Mouse (Mus musculus): Measurements from ENCODE around the gene Aqp11. TPM values are rescaled to one million over a fixed set of nuclear protein-coding genes. Genes with fewer than 3 reads are reported as not detected.

Gene Aqp11
- total and polyA plus RNA-seq, 3 experiments = 11.0 to 28.3 (median 18.0) TPM

DNA sequence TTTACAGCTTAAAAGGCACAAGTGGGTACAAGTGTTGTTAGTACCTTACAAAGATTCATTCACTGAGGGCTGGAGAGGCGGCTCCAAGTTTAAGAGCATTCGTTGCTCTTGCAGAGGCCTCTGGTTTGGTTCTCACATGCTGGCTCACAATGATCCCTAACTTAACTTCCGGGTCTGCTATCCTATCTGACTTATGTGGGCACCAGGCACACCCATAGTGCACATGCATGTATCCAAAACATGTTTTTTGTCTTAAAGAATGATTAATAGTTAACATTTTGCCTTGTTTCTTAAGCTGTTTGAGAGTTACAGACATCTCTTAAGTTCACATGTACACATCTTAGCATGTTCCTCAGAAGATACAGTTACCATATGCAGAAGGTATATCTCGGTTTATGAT is 37.9 kb downstream of the Aqp11 start:
- no peak for ATAC-seq (ENCODE audit: extremely low read depth, insufficient number of reproducible peaks, low FRiP score, poor library complexity, severe bottlenecking)
- no peak for DNase-seq (ENCODE audit: low spot score)
- Histone ChIP-seq H3K4me3 (ENCODE audit: low read depth, low read length) (no peak overlapping the region), H3K9me3 (replicated peaks) (no peaks in the 10 kb centered on the region), H3K4me1 (ENCODE audit: insufficient read depth, low read depth, low read length) (peaks cover 46% of the 10 kb centered on the region), H3K36me3 (replicated peaks) (peaks cover 50% of the 10 kb centered on the region), H3K27me3 (ENCODE audit: insufficient read depth, low read length) (no peaks in the 10 kb centered on the region)
- TF ChIP-seq GATA1 (IDR thresholded peaks at IDR 0.05; ENCODE audit: borderline replicate concordance, low read length) (no peak), TAL1 (conservative IDR thresholded peaks at IDR 0.05; ENCODE audit: low read depth, low read length) (no peak), GATA2 (IDR thresholded peaks at IDR 0.05; ENCODE audit: borderline replicate concordance, low read depth, low read length) (no peak), POLR2AphosphoS5 (IDR thresholded peaks at IDR 0.05; ENCODE audit: insufficient replicate concordance, low read depth, low read length) (no peak), CTCF (IDR thresholded peaks at IDR 0.05; ENCODE audit: low read depth, low read length) (no peak)

- TF ChIP-seq GATA1 (IDR thresholded peaks at IDR 0.05; ENCODE audit: borderline replicate concordance, low read length) = no peak
- no peak for TF ChIP-seq CTCF (IDR thresholded peaks at IDR 0.05; ENCODE audit: low read depth, low read length)
- TF ChIP-seq GATA2 (IDR thresholded peaks at IDR 0.05; ENCODE audit: borderline replicate concordance, low read depth, low read length) = no peak
- no peak for TF ChIP-seq POLR2AphosphoS5 (IDR thresholded peaks at IDR 0.05; ENCODE audit: insufficient replicate concordance, low read depth, low read length)
- TF ChIP-seq TAL1 (conservative IDR thresholded peaks at IDR 0.05; ENCODE audit: low read depth, low read length) = no peak
- no peaks in the 10 kb centered on the region for H3K9me3 ChIP-seq (replicated peaks)
- DNase-seq (ENCODE audit: low spot score) (peak; percentile 80), ATAC-seq (ENCODE audit: extremely low read depth, insufficient number of reproducible peaks, low FRiP score, poor library complexity, severe bottlenecking) (peak; percentile 96)
- H3K4me3 ChIP-seq (ENCODE audit: low read depth, low read length) = peak within 1 kb of the TSS; percentile 99
- H3K27me3 ChIP-seq (ENCODE audit: insufficient read depth, low read length) = no peaks in the 10 kb centered on the region
- peaks cover 29% of the 10 kb centered on the region for H3K36me3 ChIP-seq (replicated peaks)
- H3K4me1 ChIP-seq (ENCODE audit: insufficient read depth, low read depth, low read length) = peaks cover 36% of the 10 kb centered on the region
These were observed 41.4 kb downstream of the Aqp11 start, which contains the start of gene Clns1a for GRCm38 (mm10) chr7:97696506-97697254. Gene Clns1a (plus strand): TSS chr7:97696634.

- H3K4me3 ChIP-seq (ENCODE audit: low read depth, low read length) = peak overlapping the region; percentile 99
- DNase-seq (ENCODE audit: low spot score) (peak; percentile 3), ATAC-seq (ENCODE audit: extremely low read depth, insufficient number of reproducible peaks, low FRiP score, poor library complexity, severe bottlenecking) (0 out of 2 replicates have a peak, but pooled peaks have one; percentile 16)
- no peaks in the 10 kb centered on the region for H3K27me3 ChIP-seq (ENCODE audit: insufficient read depth, low read length)
- H3K9me3 ChIP-seq (replicated peaks) = no peaks in the 10 kb centered on the region
- peaks cover 36% of the 10 kb centered on the region for H3K4me1 ChIP-seq (ENCODE audit: insufficient read depth, low read depth, low read length)
- no peak for TF ChIP-seq GATA1 (IDR thresholded peaks at IDR 0.05; ENCODE audit: borderline replicate concordance, low read length)
- TF ChIP-seq TAL1 (conservative IDR thresholded peaks at IDR 0.05; ENCODE audit: low read depth, low read length) = no peak
- no peak for TF ChIP-seq GATA2 (IDR thresholded peaks at IDR 0.05; ENCODE audit: borderline replicate concordance, low read depth, low read length)
- no peak for TF ChIP-seq POLR2AphosphoS5 (IDR thresholded peaks at IDR 0.05; ENCODE audit: insufficient replicate concordance, low read depth, low read length)
- no peak for TF ChIP-seq CTCF (IDR thresholded peaks at IDR 0.05; ENCODE audit: low read depth, low read length)
- peaks cover 28% of the 10 kb centered on the region for H3K36me3 ChIP-seq (replicated peaks)
These were observed 42.0 kb downstream of the Aqp11 start for GRCm38 (mm10) chr7:97696133-97696505.

- TF ChIP-seq GATA1 (IDR thresholded peaks at IDR 0.05; ENCODE audit: borderline replicate concordance, low read length) (no peak), CTCF (IDR thresholded peaks at IDR 0.05; ENCODE audit: low read depth, low read length) (no peak), TAL1 (conservative IDR thresholded peaks at IDR 0.05; ENCODE audit: low read depth, low read length) (no peak), GATA2 (IDR thresholded peaks at IDR 0.05; ENCODE audit: borderline replicate concordance, low read depth, low read length) (no peak), POLR2AphosphoS5 (IDR thresholded peaks at IDR 0.05; ENCODE audit: insufficient replicate concordance, low read depth, low read length) (no peak)
- DNase-seq (ENCODE audit: low spot score) (no peak), ATAC-seq (ENCODE audit: extremely low read depth, insufficient number of reproducible peaks, low FRiP score, poor library complexity, severe bottlenecking) (no peak)
- Histone ChIP-seq H3K36me3 (replicated peaks) (peaks cover 28% of the 10 kb centered on the region), H3K4me1 (ENCODE audit: insufficient read depth, low read depth, low read length) (peaks cover 32% of the 10 kb centered on the region), H3K9me3 (replicated peaks) (no peaks in the 10 kb centered on the region), H3K4me3 (ENCODE audit: low read depth, low read length) (no peak overlapping the region), H3K27me3 (ENCODE audit: insufficient read depth, low read length) (no peaks in the 10 kb centered on the region)
These were observed 42.6 kb downstream of the Aqp11 start for GRCm38 (mm10) chr7:97695441-97695840.

GRCm38 (mm10) chr7:97687831-97688230 is 50.3 kb downstream of the Aqp11 start:
- ATAC-seq (ENCODE audit: extremely low read depth, insufficient number of reproducible peaks, low FRiP score, poor library complexity, severe bottlenecking) (no peak), DNase-seq (ENCODE audit: low spot score) (no peak)
- TF ChIP-seq CTCF (IDR thresholded peaks at IDR 0.05; ENCODE audit: low read depth, low read length) = no peak
- TF ChIP-seq GATA1 (IDR thresholded peaks at IDR 0.05; ENCODE audit: borderline replicate concordance, low read length) = no peak
- TF ChIP-seq POLR2AphosphoS5 (IDR thresholded peaks at IDR 0.05; ENCODE audit: insufficient replicate concordance, low read depth, low read length) = no peak
- no peak for TF ChIP-seq TAL1 (conservative IDR thresholded peaks at IDR 0.05; ENCODE audit: low read depth, low read length)
- TF ChIP-seq GATA2 (IDR thresholded peaks at IDR 0.05; ENCODE audit: borderline replicate concordance, low read depth, low read length) = no peak
- H3K27me3 ChIP-seq (ENCODE audit: insufficient read depth, low read length) = no peaks in the 10 kb centered on the region
- H3K9me3 ChIP-seq (replicated peaks) = no peaks in the 10 kb centered on the region
- peaks cover 3% of the 10 kb centered on the region; the same call in 1 of the 2 replicates for H3K4me1 ChIP-seq (ENCODE audit: insufficient read depth, low read depth, low read length)
- H3K36me3 ChIP-seq (replicated peaks) = peaks cover 48% of the 10 kb centered on the region
- no peak overlapping the region for H3K4me3 ChIP-seq (ENCODE audit: low read depth, low read length)

DNA sequence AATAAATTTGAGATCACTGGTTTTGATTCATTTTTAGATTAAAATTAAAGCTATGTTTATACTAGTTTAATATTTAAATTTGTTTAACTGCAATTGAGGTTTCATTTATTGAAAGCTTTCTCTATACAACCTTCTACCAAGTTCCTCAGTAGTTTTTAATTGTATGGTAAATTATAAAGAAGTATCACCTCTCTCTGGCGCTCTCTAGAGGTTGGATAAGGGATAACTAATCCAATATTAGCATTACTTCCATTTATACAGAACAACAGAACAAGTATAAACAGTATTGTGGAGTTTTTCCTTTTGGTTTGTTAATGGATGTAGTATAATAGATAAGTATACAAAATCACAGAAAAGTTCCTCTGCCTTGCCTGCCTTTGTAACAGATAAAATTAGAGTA is 58.9 kb downstream of the Aqp11 start:
- ATAC-seq (ENCODE audit: extremely low read depth, insufficient number of reproducible peaks, low FRiP score, poor library complexity, severe bottlenecking) = no peak

More for the DNA sequence above, 58.9 kb downstream of the Aqp11 start:
- H3K9me3 ChIP-seq (replicated peaks) = no peaks in the 10 kb centered on the region
- no peaks in the 10 kb centered on the region for H3K27me3 ChIP-seq (ENCODE audit: insufficient read depth, low read length)
- H3K4me1 ChIP-seq (ENCODE audit: insufficient read depth, low read depth, low read length) = no peaks in the 10 kb centered on the region
- peaks cover 65% of the 10 kb centered on the region for H3K36me3 ChIP-seq (replicated peaks)
- H3K4me3 ChIP-seq (ENCODE audit: low read depth, low read length) = no peak overlapping the region
- no peak for DNase-seq (ENCODE audit: low spot score)
- no peak for TF ChIP-seq POLR2AphosphoS5 (IDR thresholded peaks at IDR 0.05; ENCODE audit: insufficient replicate concordance, low read depth, low read length)
- TF ChIP-seq TAL1 (conservative IDR thresholded peaks at IDR 0.05; ENCODE audit: low read depth, low read length) = no peak
- no peak for TF ChIP-seq GATA2 (IDR thresholded peaks at IDR 0.05; ENCODE audit: borderline replicate concordance, low read depth, low read length)
- TF ChIP-seq GATA1 (IDR thresholded peaks at IDR 0.05; ENCODE audit: borderline replicate concordance, low read length) = no peak
- no peak for TF ChIP-seq CTCF (IDR thresholded peaks at IDR 0.05; ENCODE audit: low read depth, low read length)

Other genes with a start within 250 kb of the Aqp11 start
- 16.1 and 19.9 TPM in 2 replicates for gene Aamdc, start 158.8 kb downstream of the Aqp11 start, total RNA-seq (2014; fragmentation: Nextera tagmentation)
- gene Aamdc, start 158.8 kb downstream of the Aqp11 start, total RNA-seq (2017) = 16.1 and 20.8 TPM in 2 replicates
- gene Aamdc, start 158.8 kb downstream of the Aqp11 start, polyA plus RNA-seq (2012) = 2.1 and 3.2 TPM in 2 replicates
- 48.2 and 58.5 TPM in 2 replicates for gene Rsf1, start 158.4 kb downstream of the Aqp11 start, total RNA-seq (2014; fragmentation: Nextera tagmentation)
- gene Rsf1, start 158.4 kb downstream of the Aqp11 start, total RNA-seq (2017) = 24.9 and 33.4 TPM in 2 replicates
- 14.2 and 14.8 TPM in 2 replicates for gene Rsf1, start 158.4 kb downstream of the Aqp11 start, polyA plus RNA-seq (2012)
- 81.3 and 92.0 TPM in 2 replicates for gene Clns1a, start 41.7 kb downstream of the Aqp11 start, total RNA-seq (2014; fragmentation: Nextera tagmentation)
- gene Clns1a, start 41.7 kb downstream of the Aqp11 start, total RNA-seq (2017) = 128 and 130 TPM in 2 replicates
- 52.7 and 54.1 TPM in 2 replicates for gene Clns1a, start 41.7 kb downstream of the Aqp11 start, polyA plus RNA-seq (2012)
- not detected in 2 replicates for gene Pak1, start 50.3 kb upstream of the Aqp11 start, total RNA-seq (2014; fragmentation: Nextera tagmentation)
- gene Pak1, start 50.3 kb upstream of the Aqp11 start, total RNA-seq (2017) = 0.06 and 0.16 TPM in 2 replicates
- 0.15 and 0.39 TPM in 2 replicates for gene Pak1, start 50.3 kb upstream of the Aqp11 start, polyA plus RNA-seq (2012)
- gene Gdpd4, start 181.7 kb upstream of the Aqp11 start, total RNA-seq (2014; fragmentation: Nextera tagmentation) = not detected in 2 replicates
- 0.05 TPM in 1 of 2 replicates, not detected in the other for gene Gdpd4, start 181.7 kb upstream of the Aqp11 start, total RNA-seq (2017)
- not detected in 2 replicates for gene Gdpd4, start 181.7 kb upstream of the Aqp11 start, polyA plus RNA-seq (2012)

Measured in G1E (cell line).